Mouse (Mus musculus) retina, postnatal 1 day (tissue): Measurements from ENCODE around the gene Ceacam16.

Source experiments
- DNase-seq: peaks from one replicate; pipeline ENCODE4 v3.0.0-alpha.2; 2012

The Ceacam16 gene

GRCm38 (mm10) chr7:19815296-19816223 is 45.5 kb downstream of the Ceacam16 start:
- DNase-seq = peak; percentile 24

- no peak for DNase-seq
Observed at GRCm38 (mm10) chr7:19813579-19814122, 47.4 kb downstream of the Ceacam16 start.

- DNase-seq = no peak
Observed at GRCm38 (mm10) chr7:19813161-19813560, 47.9 kb downstream of the Ceacam16 start.

GRCm38 (mm10) chr7:19811114-19811513 is 50.0 kb downstream of the Ceacam16 start:
- peak; percentile 67 for DNase-seq

GRCm38 (mm10) chr7:19809369-19809768 is 51.7 kb downstream of the Ceacam16 start:
- peak; percentile 61 for DNase-seq

- no peak for DNase-seq
Observed at GRCm38 (mm10) chr7:19806356-19806969, 54.6 kb downstream of the Ceacam16 start.

GRCm38 (mm10) chr7:19802995-19803394 is 58.1 kb downstream of the Ceacam16 start:
- DNase-seq = peak; percentile 71
